Mouse (Mus musculus): ENCODE data around the gene Rxra. TPM values are rescaled to one million over a fixed set of nuclear protein-coding genes. Genes with fewer than 3 reads are reported as not detected.

Gene Rxra
- polyA plus RNA-seq, 1 experiment from 2014 or later: 7.2 TPM

GRCm38 (mm10) chr2:27764256-27764936 lies 88.2 kb downstream of the Rxra start:
- H3K9me3 ChIP-seq (ENCODE audit: control insufficient read depth, low read length): no peaks in the 10 kb centered on the region
- no peak overlapping the region for H3K4me2 ChIP-seq (ENCODE audit: low read depth)
- no peak overlapping the region for H3K4me3 ChIP-seq (ENCODE audit: low read depth, low read length)
- H3K27me3 ChIP-seq (ENCODE audit: control insufficient read depth, insufficient read depth, low read length): no peaks in the 10 kb centered on the region
- 0 out of 2 replicates have a peak, but pooled peaks cover 9% of the 10 kb centered on the region for H3K4me1 ChIP-seq (ENCODE audit: control insufficient read depth, insufficient read depth, low read length)
- H3K27ac ChIP-seq (ENCODE audit: low read depth, low read length): no peak overlapping the region; the same call in 1 of the 2 replicates
- WGBS: 28% methylated on average over 6 of the region's 6 CpGs
- no peak overlapping the region for H3K9ac ChIP-seq (ENCODE audit: low read length)
- H3K36me3 ChIP-seq (ENCODE audit: control insufficient read depth, insufficient read depth, low read length): peaks cover 1% of the 10 kb centered on the region; the same call in 1 of the 2 replicates
- peak; percentile 64 for DNase-seq (ENCODE audit: low spot score)
- no peak for ATAC-seq (ENCODE audit: insufficient read depth, low FRiP score, low TSS enrichment)

GRCm38 (mm10) chr2:27764937-27765319 lies 88.7 kb downstream of the Rxra start:
- ATAC-seq (ENCODE audit: insufficient read depth, low FRiP score, low TSS enrichment) (0 out of 2 replicates have a peak, but pooled peaks have one; percentile 35), DNase-seq (ENCODE audit: low spot score) (peak; percentile 87)
- Histone ChIP-seq H3K27me3 (ENCODE audit: control insufficient read depth, insufficient read depth, low read length) (no peaks in the 10 kb centered on the region), H3K36me3 (ENCODE audit: control insufficient read depth, insufficient read depth, low read length) (no peaks in the 10 kb centered on the region; the same call in 1 of the 2 replicates), H3K9me3 (ENCODE audit: control insufficient read depth, low read length) (no peaks in the 10 kb centered on the region), H3K27ac (ENCODE audit: low read depth, low read length) (no peak overlapping the region), H3K4me2 (ENCODE audit: low read depth) (no peak overlapping the region), H3K4me3 (ENCODE audit: low read depth, low read length) (no peak overlapping the region), H3K4me1 (ENCODE audit: control insufficient read depth, insufficient read depth, low read length) (0 out of 2 replicates have a peak, but pooled peaks cover 9% of the 10 kb centered on the region), H3K9ac (ENCODE audit: low read length) (no peak overlapping the region)
- WGBS: 25% methylated on average over 3 of the region's 3 CpGs

- no peaks in the 10 kb centered on the region for H3K36me3 ChIP-seq (ENCODE audit: control insufficient read depth, insufficient read depth, low read length)
- H3K4me1 ChIP-seq (ENCODE audit: control insufficient read depth, insufficient read depth, low read length): peaks cover 9% of the 10 kb centered on the region; the same call in 1 of the 2 replicates
- no peak for DNase-seq (ENCODE audit: low spot score)
Observed at GRCm38 (mm10) chr2:27767773-27768172, 91.5 kb downstream of the Rxra start.

GRCm38 (mm10) chr2:27769701-27770100 lies 93.5 kb downstream of the Rxra start:
- H3K36me3 ChIP-seq (ENCODE audit: control insufficient read depth, insufficient read depth, low read length): no peaks in the 10 kb centered on the region
- WGBS: 25% methylated on average over 5 of the region's 5 CpGs
- DNase-seq (ENCODE audit: low spot score) (no peak), ATAC-seq (ENCODE audit: insufficient read depth, low FRiP score, low TSS enrichment) (no peak)
- H3K4me3 ChIP-seq (ENCODE audit: low read depth, low read length): no peak overlapping the region
- H3K4me2 ChIP-seq (ENCODE audit: low read depth): no peak overlapping the region
- no peaks in the 10 kb centered on the region for H3K9me3 ChIP-seq (ENCODE audit: control insufficient read depth, low read length)
- H3K9ac ChIP-seq (ENCODE audit: low read length): no peak overlapping the region
- H3K27ac ChIP-seq (ENCODE audit: low read depth, low read length): no peak overlapping the region
- H3K4me1 ChIP-seq (ENCODE audit: control insufficient read depth, insufficient read depth, low read length): peaks cover 4% of the 10 kb centered on the region; the same call in 1 of the 2 replicates
- no peaks in the 10 kb centered on the region for H3K27me3 ChIP-seq (ENCODE audit: control insufficient read depth, insufficient read depth, low read length)

More at GRCm38 (mm10) chr2:27767773-27768172, 91.5 kb downstream of the Rxra start:
- Histone ChIP-seq H3K9me3 (ENCODE audit: control insufficient read depth, low read length) (no peaks in the 10 kb centered on the region), H3K27me3 (ENCODE audit: control insufficient read depth, insufficient read depth, low read length) (no peaks in the 10 kb centered on the region), H3K9ac (ENCODE audit: low read length) (no peak overlapping the region), H3K4me3 (ENCODE audit: low read depth, low read length) (no peak overlapping the region), H3K4me2 (ENCODE audit: low read depth) (no peak overlapping the region), H3K27ac (ENCODE audit: low read depth, low read length) (no peak overlapping the region)
- 62% methylated on average over 7 of the region's 7 CpGs for WGBS
- ATAC-seq (ENCODE audit: insufficient read depth, low FRiP score, low TSS enrichment): no peak

GRCm38 (mm10) chr2:27770205-27770604 lies 94.0 kb downstream of the Rxra start:
- Histone ChIP-seq H3K36me3 (ENCODE audit: control insufficient read depth, insufficient read depth, low read length) (no peaks in the 10 kb centered on the region), H3K27me3 (ENCODE audit: control insufficient read depth, insufficient read depth, low read length) (no peaks in the 10 kb centered on the region), H3K4me1 (ENCODE audit: control insufficient read depth, insufficient read depth, low read length) (peaks cover 4% of the 10 kb centered on the region; the same call in 1 of the 2 replicates), H3K4me3 (ENCODE audit: low read depth, low read length) (no peak overlapping the region), H3K27ac (ENCODE audit: low read depth, low read length) (no peak overlapping the region), H3K4me2 (ENCODE audit: low read depth) (no peak overlapping the region), H3K9ac (ENCODE audit: low read length) (no peak overlapping the region), H3K9me3 (ENCODE audit: control insufficient read depth, low read length) (no peaks in the 10 kb centered on the region)
- DNase-seq (ENCODE audit: low spot score) (peak; percentile 59), ATAC-seq (ENCODE audit: insufficient read depth, low FRiP score, low TSS enrichment) (no peak; the same call in 1 of the 2 replicates)
- WGBS: 7% methylated on average over 4 of the region's 4 CpGs

- 31% methylated on average over 7 of the region's 7 CpGs for WGBS
- Histone ChIP-seq H3K9ac (ENCODE audit: low read length) (no peak overlapping the region), H3K27ac (ENCODE audit: low read depth, low read length) (no peak overlapping the region), H3K27me3 (ENCODE audit: control insufficient read depth, insufficient read depth, low read length) (no peaks in the 10 kb centered on the region), H3K9me3 (ENCODE audit: control insufficient read depth, low read length) (no peaks in the 10 kb centered on the region), H3K36me3 (ENCODE audit: control insufficient read depth, insufficient read depth, low read length) (no peaks in the 10 kb centered on the region), H3K4me1 (ENCODE audit: control insufficient read depth, insufficient read depth, low read length) (peaks cover 4% of the 10 kb centered on the region; the same call in 1 of the 2 replicates), H3K4me2 (ENCODE audit: low read depth) (no peak overlapping the region), H3K4me3 (ENCODE audit: low read depth, low read length) (no peak overlapping the region)
- ATAC-seq (ENCODE audit: insufficient read depth, low FRiP score, low TSS enrichment) (no peak), DNase-seq (ENCODE audit: low spot score) (peak; percentile 87)
Observed at GRCm38 (mm10) chr2:27771936-27772335, 95.7 kb downstream of the Rxra start.

GRCm38 (mm10) chr2:27772841-27773388 lies 96.7 kb downstream of the Rxra start:
- WGBS: 39% methylated on average over 7 of the region's 7 CpGs
- no peak overlapping the region for H3K4me2 ChIP-seq (ENCODE audit: low read depth)
- no peak for ATAC-seq (ENCODE audit: insufficient read depth, low FRiP score, low TSS enrichment)
- no peaks in the 10 kb centered on the region for H3K36me3 ChIP-seq (ENCODE audit: control insufficient read depth, insufficient read depth, low read length)
- H3K9me3 ChIP-seq (ENCODE audit: control insufficient read depth, low read length): no peaks in the 10 kb centered on the region
- no peak overlapping the region for H3K27ac ChIP-seq (ENCODE audit: low read depth, low read length)
- no peaks in the 10 kb centered on the region for H3K27me3 ChIP-seq (ENCODE audit: control insufficient read depth, insufficient read depth, low read length)
- H3K4me3 ChIP-seq (ENCODE audit: low read depth, low read length): no peak overlapping the region
- peaks cover 4% of the 10 kb centered on the region; the same call in 1 of the 2 replicates for H3K4me1 ChIP-seq (ENCODE audit: control insufficient read depth, insufficient read depth, low read length)
- no peak for DNase-seq (ENCODE audit: low spot score)
- no peak overlapping the region for H3K9ac ChIP-seq (ENCODE audit: low read length)

- Histone ChIP-seq H3K27ac (ENCODE audit: low read depth, low read length) (peak overlapping the region; percentile 9; the same call in 1 of the 2 replicates), H3K4me2 (ENCODE audit: low read depth) (no peak overlapping the region; the same call in 1 of the 2 replicates), H3K27me3 (ENCODE audit: control insufficient read depth, insufficient read depth, low read length) (no peaks in the 10 kb centered on the region), H3K4me1 (ENCODE audit: control insufficient read depth, insufficient read depth, low read length) (peaks cover 4% of the 10 kb centered on the region; the same call in 1 of the 2 replicates), H3K36me3 (ENCODE audit: control insufficient read depth, insufficient read depth, low read length) (no peaks in the 10 kb centered on the region), H3K9ac (ENCODE audit: low read length) (peak overlapping the region; percentile 23; the same call in 1 of the 2 replicates), H3K4me3 (ENCODE audit: low read depth, low read length) (no peak overlapping the region), H3K9me3 (ENCODE audit: control insufficient read depth, low read length) (no peaks in the 10 kb centered on the region)
- DNase-seq (ENCODE audit: low spot score) (peak; percentile 58), ATAC-seq (ENCODE audit: insufficient read depth, low FRiP score, low TSS enrichment) (no peak)
- 61% methylated on average over 24 of the region's 24 CpGs for WGBS
Observed at GRCm38 (mm10) chr2:27773980-27774730, 97.9 kb downstream of the Rxra start.
